Mouse (Mus musculus): Measurements from ENCODE around the gene Sync.

- TF ChIP-seq EP300 (IDR thresholded peaks at IDR 0.05; ENCODE audit: insufficient read depth, low read depth, low read length): no peak
- TF ChIP-seq POLR2A (IDR thresholded peaks at IDR 0.05; ENCODE audit: insufficient read depth, low read depth, low read length): no peak
These were observed 540 bp upstream of the Sync start for GRCm38 (mm10) chr4:129286683-129287471.

All from heart, adult 2 months (tissue).